Mouse (Mus musculus): ENCODE data around the gene Cnot6l. TPM values are rescaled to one million over a fixed set of nuclear protein-coding genes. Genes with fewer than 3 reads are reported as not detected.

Gene Cnot6l
- total RNA-seq, 2 experiments from 2014 or later = 70.7 to 77.9 TPM

DNA sequence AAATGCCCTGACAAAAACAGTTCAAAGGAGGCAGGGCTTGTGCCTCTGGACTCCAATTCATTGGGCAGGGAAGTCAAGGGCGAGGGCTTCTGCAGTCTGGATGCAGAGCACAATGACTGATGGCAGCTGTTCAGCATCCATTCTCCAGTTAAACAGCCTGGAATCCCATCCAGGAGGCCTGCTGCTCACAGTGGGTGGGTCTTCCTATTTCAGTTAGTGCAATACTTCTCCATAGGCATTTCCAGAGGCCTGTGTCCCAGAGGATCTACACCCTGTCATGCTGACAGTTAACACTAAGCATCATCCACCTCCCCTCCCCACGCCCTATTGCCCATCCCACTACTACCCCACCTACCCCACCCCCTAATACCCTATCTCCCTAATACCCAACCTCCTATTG is 19.2 kb upstream of the Cnot6l start:
- TF ChIP-seq CTCF (conservative IDR thresholded peaks at IDR 0.05) = no peak
- no peak overlapping the region for H3K4me3 ChIP-seq
- no peak overlapping the region for H3K27ac ChIP-seq
- no peak for DNase-seq (ENCODE audit: low spot score in 2 of 2)

DNA sequence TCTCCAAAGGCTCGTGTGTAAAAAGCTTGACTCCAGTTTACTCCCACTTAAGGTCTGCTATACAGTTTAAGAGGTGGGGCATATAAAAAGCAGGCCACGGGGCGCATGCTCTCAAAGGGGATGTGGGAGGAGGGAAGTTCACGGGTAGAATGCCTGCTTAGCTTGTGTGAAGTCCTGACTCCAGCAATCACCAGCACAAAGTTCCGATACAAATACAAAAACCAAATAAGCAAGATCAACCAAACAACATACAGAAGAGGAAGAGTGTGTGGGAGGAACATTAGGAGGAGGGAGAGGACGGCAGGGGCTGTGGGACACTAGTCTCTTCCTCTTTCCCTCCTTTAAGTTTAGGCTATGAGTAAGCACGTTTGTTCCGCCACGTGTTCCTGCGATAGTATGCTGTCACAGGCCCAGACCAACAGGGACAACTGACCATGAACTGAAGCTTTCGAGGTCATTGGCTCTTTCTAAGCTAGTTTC is 12.9 kb upstream of the Cnot6l start:
- Histone ChIP-seq H3K4me3 (no peak overlapping the region), H3K27ac (peak overlapping the region; percentile 53; the same call in 1 of the 2 replicates)
- DNase-seq (ENCODE audit: low spot score in 2 of 2) = no peak
- TF ChIP-seq CTCF (conservative IDR thresholded peaks at IDR 0.05) = no peak

DNA sequence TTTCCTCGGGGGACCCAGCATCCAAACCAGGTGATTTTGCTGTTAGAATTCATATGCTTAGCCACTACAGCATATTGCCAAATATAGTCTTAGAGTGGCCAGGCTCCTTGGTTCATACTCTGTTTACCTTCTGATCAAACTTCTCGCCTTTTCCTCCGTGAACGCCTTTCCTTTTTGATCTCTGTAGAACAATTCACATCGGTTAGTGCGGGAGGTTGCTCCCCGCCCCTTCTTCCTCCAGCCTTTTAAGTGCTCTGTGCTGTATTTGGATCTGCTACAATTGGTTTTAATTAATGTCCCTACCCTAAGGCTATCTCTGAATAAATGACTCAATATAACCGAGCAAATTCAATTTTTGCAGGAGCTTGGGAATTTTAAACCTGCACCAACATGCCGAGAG is 12.2 kb upstream of the Cnot6l start:
- no peak for TF ChIP-seq CTCF (conservative IDR thresholded peaks at IDR 0.05)
- Histone ChIP-seq H3K4me3 (peak overlapping the region; percentile 35), H3K27ac (peak overlapping the region; percentile 53; the same call in 1 of the 2 replicates)
- DNase-seq (ENCODE audit: low spot score in 2 of 2) = no peak

DNA sequence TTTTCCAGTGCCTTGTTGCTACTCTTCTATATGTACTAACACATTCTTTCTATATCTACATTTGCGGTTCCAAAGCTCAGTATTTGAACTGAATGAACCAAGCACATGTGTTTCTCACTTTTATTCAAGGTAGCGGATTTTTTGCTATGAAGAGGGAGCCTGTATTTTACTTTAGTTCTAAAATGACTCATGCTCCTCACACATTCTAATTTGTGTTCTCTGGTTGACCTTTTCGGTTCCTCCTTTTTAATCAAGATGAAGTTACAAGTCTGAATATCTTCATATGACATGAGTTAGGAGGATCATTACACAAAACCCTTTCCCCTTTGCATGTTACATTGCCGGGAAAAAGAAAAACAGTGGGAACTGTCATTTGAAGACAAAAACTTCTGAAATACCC is 7.8 kb upstream of the Cnot6l start:
- no peak for DNase-seq (ENCODE audit: low spot score in 2 of 2)
- TF ChIP-seq CTCF (conservative IDR thresholded peaks at IDR 0.05) = no peak
- Histone ChIP-seq H3K4me3 (no peak overlapping the region), H3K27ac (no peak overlapping the region)

DNA sequence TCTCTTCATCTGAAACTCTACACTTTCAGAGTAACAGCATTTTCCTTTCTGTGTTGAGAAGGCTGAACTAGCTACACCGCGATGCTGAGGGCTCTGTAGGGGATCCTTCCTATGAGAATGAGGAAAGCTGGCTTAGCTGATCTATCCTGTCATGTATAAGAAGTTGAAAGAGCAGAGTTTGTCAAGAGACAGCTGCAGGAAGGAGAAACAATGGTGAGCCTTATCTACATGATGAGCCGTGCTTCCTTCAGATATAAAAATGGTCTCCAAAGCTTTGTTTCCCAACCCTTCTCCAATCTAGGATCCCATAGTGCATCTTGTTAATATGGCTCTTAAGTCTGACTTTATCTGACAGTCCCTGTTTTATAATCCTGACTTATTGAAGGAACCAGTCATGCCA is 6.5 kb upstream of the Cnot6l start:
- no peak overlapping the region for H3K27ac ChIP-seq
- no peak for DNase-seq (ENCODE audit: low spot score in 2 of 2)
- TF ChIP-seq CTCF (conservative IDR thresholded peaks at IDR 0.05) = no peak
- no peak overlapping the region for H3K4me3 ChIP-seq

DNA sequence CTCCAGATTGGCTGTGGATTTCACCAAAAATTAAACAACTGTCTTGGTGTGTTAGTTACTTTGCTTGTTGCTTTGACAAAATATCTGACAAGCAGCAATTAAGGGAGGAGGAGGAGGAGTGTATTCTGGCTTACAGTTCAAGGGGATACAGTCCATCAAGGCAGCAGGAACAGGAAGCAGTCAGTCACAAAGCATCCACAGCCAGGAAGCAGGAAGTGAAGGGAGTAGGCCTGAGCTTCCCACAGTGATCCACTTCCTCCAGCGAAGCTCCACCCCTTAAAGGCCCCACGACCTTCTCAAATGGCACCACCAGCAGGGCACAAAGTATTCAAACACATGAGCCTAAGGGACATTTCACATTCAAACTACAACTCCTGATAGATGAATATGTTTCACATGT is 2.8 kb upstream of the Cnot6l start:
- no peak for TF ChIP-seq CTCF (conservative IDR thresholded peaks at IDR 0.05)
- DNase-seq (ENCODE audit: low spot score in 2 of 2) = no peak
- Histone ChIP-seq H3K4me3 (no peak overlapping the region), H3K27ac (no peak overlapping the region)

DNA sequence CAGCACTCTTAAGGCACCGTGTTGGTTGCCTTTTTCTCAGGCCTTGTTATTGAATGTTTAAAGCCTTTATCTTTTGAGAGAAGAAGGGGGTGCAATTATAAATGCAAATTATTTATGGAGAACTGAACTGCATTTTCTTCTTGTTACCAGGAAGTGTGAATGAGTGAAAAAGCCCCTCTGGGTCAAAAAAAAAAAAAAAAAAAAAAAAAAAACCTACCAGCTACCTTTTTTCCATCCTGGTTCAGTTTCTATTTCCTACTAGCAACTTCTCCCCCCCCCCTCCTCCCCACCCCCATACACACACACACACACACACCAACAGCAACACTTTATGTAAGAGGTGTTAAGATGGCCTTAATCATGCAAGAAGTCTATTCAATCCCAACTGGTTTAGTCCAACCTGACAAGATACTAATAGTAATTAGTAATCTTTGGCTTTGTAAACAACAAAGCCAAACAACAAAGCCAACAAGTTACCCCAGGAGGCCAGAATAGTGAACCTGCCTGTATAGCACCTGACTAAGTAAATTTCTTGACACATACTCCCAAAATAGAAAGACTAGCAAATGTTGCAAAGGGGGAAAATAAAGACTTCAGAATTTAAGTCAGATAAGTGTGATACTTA is 463 bp downstream of the Cnot6l start:
- H3K4me3 ChIP-seq = peak overlapping the region; percentile 83
- no peak for DNase-seq (ENCODE audit: low spot score in 2 of 2)
- H3K27ac ChIP-seq = peak overlapping the region; percentile 97
- no peak for TF ChIP-seq CTCF (conservative IDR thresholded peaks at IDR 0.05)

DNA sequence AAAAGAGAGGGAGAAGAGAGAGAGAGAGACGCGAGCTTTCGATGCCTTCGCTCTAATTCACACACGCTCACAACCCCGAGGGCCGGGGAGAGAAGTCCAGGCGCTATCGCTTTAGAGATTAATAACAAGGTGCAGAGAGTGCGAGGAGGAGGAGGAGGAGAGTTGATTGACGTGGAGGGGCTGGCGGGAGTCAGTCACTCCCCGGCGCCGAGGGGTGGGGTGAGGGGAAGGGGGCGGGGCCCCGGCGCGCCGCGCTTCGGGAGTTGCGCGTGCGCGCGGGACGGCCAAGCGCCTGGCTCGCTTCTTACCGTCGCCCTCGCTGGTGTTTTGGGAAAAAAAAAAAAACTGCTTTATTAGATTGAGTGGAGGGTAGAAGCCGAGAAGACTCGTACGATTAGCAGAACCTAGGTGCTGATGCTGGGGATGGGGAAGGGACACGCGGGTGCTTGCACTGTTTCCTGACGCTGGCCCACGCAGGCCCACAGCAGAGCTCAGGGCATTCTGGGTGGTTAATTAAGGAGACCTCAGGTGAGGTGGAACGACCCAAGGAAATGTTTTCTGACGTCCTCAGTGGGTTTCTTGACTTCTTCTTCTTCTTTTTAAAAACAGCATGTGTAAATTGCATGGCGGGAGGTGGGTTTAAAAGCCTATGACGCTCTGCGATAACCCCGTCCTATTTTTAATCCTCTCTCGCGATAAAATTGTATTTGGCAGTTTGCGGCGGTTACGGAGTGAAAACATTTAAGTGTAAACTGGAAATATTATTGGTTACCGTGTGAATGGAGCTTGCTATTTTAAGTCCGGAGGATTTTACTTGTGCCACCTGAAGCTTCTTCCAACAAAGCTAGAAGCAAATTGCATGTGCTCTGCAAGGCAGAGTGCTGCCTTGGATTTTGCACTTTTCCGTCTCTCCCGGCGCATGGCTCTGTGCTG is 1.3 kb downstream of the Cnot6l start:
- peak; percentile 79 to 81 for DNase-seq (ENCODE audit: low spot score in 2 of 2)
- no peak for TF ChIP-seq CTCF (conservative IDR thresholded peaks at IDR 0.05)
- Histone ChIP-seq H3K4me3 (peak overlapping the region; percentile 83), H3K27ac (peak overlapping the region; percentile 97)

DNA sequence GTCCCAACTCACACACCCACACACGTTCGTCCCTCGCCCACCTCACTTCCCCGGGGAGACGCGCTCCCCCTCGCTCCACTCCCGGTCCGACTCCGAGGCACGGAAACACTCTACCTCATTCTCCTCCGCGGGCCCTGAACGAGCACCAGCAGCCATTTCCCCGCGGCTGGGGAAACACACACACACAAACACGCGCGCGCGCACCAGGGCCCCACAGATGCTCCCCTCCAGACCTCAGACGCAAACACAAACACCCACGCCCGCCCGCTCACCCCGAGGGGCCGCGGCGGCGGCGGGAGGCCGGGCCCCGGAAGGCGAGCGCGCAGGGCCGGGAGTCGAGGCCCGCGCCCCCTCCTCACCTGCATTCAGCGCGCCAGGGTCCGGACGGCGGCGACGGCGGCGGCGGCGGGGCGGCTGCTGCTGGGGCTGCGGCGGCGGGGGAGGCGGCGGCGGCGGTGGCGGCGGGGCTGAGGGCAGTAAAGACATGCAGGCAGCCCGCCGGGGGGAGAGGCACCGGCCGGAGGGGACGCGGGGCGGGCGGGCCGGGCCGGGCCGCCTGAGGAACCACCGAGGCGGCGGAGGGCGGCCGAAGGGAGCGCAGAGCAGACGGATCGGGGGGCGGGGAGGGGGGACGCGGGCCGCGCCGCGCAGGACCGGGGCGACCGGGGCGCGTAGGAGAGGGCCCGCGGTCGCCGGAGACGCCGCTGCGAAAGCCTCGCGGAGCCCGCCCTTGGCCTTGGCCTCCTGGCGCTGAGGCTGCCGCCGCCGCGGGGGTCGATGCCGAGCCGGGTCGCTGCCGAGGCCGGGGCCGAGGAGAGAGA is 2.2 kb downstream of the Cnot6l start:
- Histone ChIP-seq H3K4me3 (peak overlapping the region; percentile 83), H3K27ac (peak overlapping the region; percentile 97)
- DNase-seq (ENCODE audit: low spot score in 2 of 2) = peak; percentile 46 to 64
- no peak for TF ChIP-seq CTCF (conservative IDR thresholded peaks at IDR 0.05)

DNA sequence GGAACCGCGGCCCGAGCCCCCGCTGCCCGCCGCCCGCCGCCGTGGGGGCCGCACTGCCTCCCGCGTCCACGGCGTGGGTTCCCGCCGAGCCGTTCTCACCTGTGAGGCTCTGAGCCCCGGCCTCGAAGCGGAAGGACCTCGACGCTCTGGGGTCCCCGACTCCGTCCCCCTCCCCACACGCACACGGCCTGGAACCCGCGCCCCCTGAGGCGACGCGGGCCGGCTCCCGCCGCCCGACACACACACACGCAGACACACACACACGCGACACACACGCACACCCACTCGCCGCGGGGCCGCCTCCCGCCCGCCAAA is 2.8 kb downstream of the Cnot6l start:
- DNase-seq (ENCODE audit: low spot score in 2 of 2) = no peak
- Histone ChIP-seq H3K27ac (peak overlapping the region; percentile 97), H3K4me3 (peak overlapping the region; percentile 83)
- TF ChIP-seq CTCF (conservative IDR thresholded peaks at IDR 0.05) = no peak

DNA sequence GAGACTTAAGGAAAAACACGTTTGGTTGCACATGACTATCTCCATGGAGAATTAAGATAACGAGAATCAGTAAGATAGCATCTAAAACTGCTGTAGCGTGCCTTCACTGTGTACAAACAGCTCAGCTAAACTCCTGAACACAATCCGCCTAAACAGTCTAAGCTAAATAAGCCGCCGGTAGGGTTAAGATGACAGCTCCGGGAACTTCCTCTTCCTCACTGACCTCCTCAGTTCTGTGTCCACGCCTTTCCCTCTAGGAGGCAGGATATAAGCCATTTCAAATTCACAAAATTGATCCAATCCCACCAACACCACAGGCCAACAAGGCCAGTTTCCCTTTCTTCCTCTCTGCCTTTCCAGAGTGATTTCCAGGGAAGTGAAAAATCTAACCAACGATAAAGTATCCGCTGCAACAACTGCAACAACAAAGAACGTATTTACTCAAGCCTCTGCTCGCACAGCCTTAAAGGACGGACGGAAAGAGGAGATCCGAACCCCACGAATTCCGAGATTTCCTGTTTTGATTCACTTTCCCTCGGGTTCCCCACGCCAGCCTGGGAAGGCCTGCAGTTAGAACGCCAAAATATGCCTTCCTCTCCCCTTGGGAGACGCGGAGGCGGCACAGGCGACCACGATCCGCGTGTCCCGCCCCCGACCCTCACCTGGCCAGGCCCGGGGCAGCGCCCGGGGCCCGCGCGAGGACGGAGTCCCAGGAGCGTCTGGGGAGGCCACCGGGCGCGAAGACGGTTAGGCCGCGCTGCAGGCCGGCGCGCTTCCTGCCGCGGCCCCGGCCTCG is 3.3 kb downstream of the Cnot6l start:
- H3K4me3 ChIP-seq = peak overlapping the region; percentile 83
- peak in 1 of 2 experiments; percentile 3 for DNase-seq (ENCODE audit: low spot score in 2 of 2)
- peak; percentile 40 for TF ChIP-seq CTCF (conservative IDR thresholded peaks at IDR 0.05)
- H3K27ac ChIP-seq = peak overlapping the region; percentile 97

DNA sequence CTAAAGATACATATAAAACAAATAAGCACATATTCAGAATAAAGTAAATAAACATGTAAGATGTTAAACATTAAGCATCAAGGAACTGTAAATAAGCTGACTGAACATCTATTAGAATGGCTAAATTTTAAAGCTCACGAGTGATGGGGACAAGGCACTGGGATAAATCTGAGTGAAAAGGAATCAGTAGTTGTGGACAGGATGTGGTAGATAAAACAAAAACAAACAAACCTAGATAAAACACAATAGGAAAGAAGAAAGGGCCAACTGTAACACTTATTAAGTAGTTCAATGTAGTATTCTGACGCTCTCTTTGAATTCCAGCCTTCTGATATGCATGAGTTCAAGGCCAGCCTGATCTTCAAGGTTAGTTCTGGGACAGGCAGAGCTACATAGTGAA is 21.6 kb downstream of the Cnot6l start:
- TF ChIP-seq CTCF (conservative IDR thresholded peaks at IDR 0.05) = no peak
- DNase-seq (ENCODE audit: low spot score in 2 of 2) = no peak
- Histone ChIP-seq H3K4me3 (no peak overlapping the region), H3K27ac (no peak overlapping the region)
